17 mouse cellular contexts compared by ENCODE assay signal in the genomic region with DNA sequence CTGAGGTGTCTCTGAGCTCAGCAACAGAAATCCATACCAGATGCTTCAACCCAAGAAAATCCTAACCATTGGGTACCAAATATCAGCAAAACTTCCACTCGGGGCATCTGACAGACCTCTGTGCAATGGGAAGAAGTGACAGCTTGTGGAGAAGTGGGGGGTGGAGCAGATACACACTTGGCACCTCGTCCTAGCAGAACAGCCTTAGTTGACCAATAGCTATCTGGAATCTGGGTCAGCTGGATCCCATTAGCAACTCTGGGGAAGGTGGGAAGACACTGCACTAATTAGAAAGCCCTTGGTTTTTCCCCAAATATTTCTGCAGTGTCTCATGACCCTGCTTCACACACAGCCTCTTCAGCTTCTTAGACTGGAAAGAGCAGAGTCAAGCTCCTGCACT.
A peak's percentile ranks its signal among the peaks of the same experiment; 100 is the strongest.
DNase-seq lines count a peak whose midpoint lies in the region; ATAC-seq and TF ChIP-seq lines count a peak whose summit lies in the region.
"Had no signal": no experiment of that assay in that cellular context is flagged by ENCODE, and none has a peak within 500 bp of the region (broad histone marks: within the 10 kb centered on the region; RNA-seq: fewer than 3 reads in every experiment).

No protein-coding gene starts in this region.

- no peak for TF ChIP-seq CTCF in layer of hippocampus, adult 2 months (conservative IDR thresholded peaks at IDR 0.05)
- no peak for TF ChIP-seq CTCF in hindbrain, postnatal 0 days (IDR thresholded peaks at IDR 0.05; ENCODE audit: low read depth)

- H3K4me1 ChIP-seq in hindbrain, postnatal 0 days (ENCODE audit: insufficient read depth, low read length), result peaks cover 5% of the 10 kb centered on the region; the same call in 1 of the 2 replicates
- H3K4me1 ChIP-seq in forebrain, embryonic 10.5 days, result peaks cover 38% of the 10 kb centered on the region
- peaks cover 15% of the 10 kb centered on the region for H3K4me1 ChIP-seq in forebrain, embryonic 14.5 days (ENCODE audit: control insufficient read depth, insufficient read depth, low read length)

- no peak for DNase-seq in layer of hippocampus, adult 2 months (ENCODE audit: low spot score in 2 of 2)
- DNase-seq in layer of hippocampus, adult 18-20 months (ENCODE audit: low spot score in 2 of 2), result no peak
- peak; percentile 70 for DNase-seq in adipocyte (ENCODE audit: low spot score)
- DNase-seq in cerebellum, adult 9-11 months, result peak; percentile 74
- DNase-seq in hindbrain, postnatal 0 days (ENCODE audit: low spot score), result no peak
- no peak for DNase-seq in forebrain, embryonic 10.5 days (ENCODE audit: extremely low spot score, low spot score)
- DNase-seq in forebrain, embryonic 14.5 days (ENCODE audit: low spot score), result no peak
- DNase-seq: adrenal gland, postnatal 36 days; heart, adult 18-20 months; kidney, adult 9 months; lung, adult 2 months; thymus, adult 2 months had no signal

- peak overlapping the region; percentile 69 for H3K27ac ChIP-seq in layer of hippocampus, adult 2 months
- peak overlapping the region; percentile 87 for H3K27ac ChIP-seq in hindbrain, postnatal 0 days
- H3K27ac ChIP-seq in forebrain, embryonic 10.5 days, result no peak overlapping the region
- H3K27ac ChIP-seq in forebrain, embryonic 14.5 days (ENCODE audit: low read depth, low read length), result no peak overlapping the region
- H3K27ac ChIP-seq: heart, embryonic 15.5 days; macrophage; midbrain, embryonic 13.5 days had no signal

- no peak for ATAC-seq in hindbrain, postnatal 0 days
- no peak for ATAC-seq in megakaryocyte progenitor cell, adult 5-6 weeks (replicated peaks; ENCODE audit: poor library complexity)
- ATAC-seq in forebrain, embryonic 14.5 days, result no peak
- ATAC-seq: midbrain, embryonic 13.5 days had no signal

- H3K27me3 ChIP-seq in hindbrain, postnatal 0 days (ENCODE audit: insufficient read depth, low read length), result no peaks in the 10 kb centered on the region
- no peaks in the 10 kb centered on the region for H3K27me3 ChIP-seq in forebrain, embryonic 10.5 days (ENCODE audit: poor library complexity, severe bottlenecking)
- no peaks in the 10 kb centered on the region for H3K27me3 ChIP-seq in forebrain, embryonic 14.5 days (replicated peaks; ENCODE audit: control insufficient read depth, insufficient read depth, low read length)
- H3K27me3 ChIP-seq: heart, embryonic 15.5 days; midbrain, embryonic 13.5 days had no signal

- H3K4me2 ChIP-seq in hindbrain, postnatal 0 days (ENCODE audit: low read depth, low read length), result no peak overlapping the region
- H3K4me2 ChIP-seq in forebrain, embryonic 14.5 days (ENCODE audit: low read length), result no peak overlapping the region
- H3K4me2 ChIP-seq: heart, embryonic 15.5 days; midbrain, embryonic 13.5 days had no signal

- H3K9ac ChIP-seq in hindbrain, postnatal 0 days (replicated peaks; ENCODE audit: low read length), result no peak overlapping the region; the same call in 1 of the 2 replicates
- no peak overlapping the region for H3K9ac ChIP-seq in forebrain, embryonic 14.5 days (ENCODE audit: low read length)
- H3K9ac ChIP-seq: heart, embryonic 15.5 days; midbrain, embryonic 13.5 days had no signal

- peaks cover 8% of the 10 kb centered on the region for H3K36me3 ChIP-seq in hindbrain, postnatal 0 days (ENCODE audit: insufficient read depth, low read length)
- peaks cover 84% of the 10 kb centered on the region for H3K36me3 ChIP-seq in forebrain, embryonic 10.5 days (replicated peaks)
- peaks cover 34% of the 10 kb centered on the region for H3K36me3 ChIP-seq in forebrain, embryonic 14.5 days (ENCODE audit: control insufficient read depth, insufficient read depth, low read length)

- no peaks in the 10 kb centered on the region for H3K9me3 ChIP-seq in hindbrain, postnatal 0 days (ENCODE audit: low read length)
- no peaks in the 10 kb centered on the region for H3K9me3 ChIP-seq in forebrain, embryonic 10.5 days
- H3K9me3 ChIP-seq in forebrain, embryonic 14.5 days (replicated peaks; ENCODE audit: control insufficient read depth, low read length), result no peaks in the 10 kb centered on the region
- H3K9me3 ChIP-seq: G1E; heart, embryonic 15.5 days; midbrain, embryonic 13.5 days had no signal

- no peak overlapping the region for H3K4me3 ChIP-seq in layer of hippocampus, adult 2 months
- no peak overlapping the region for H3K4me3 ChIP-seq in hindbrain, postnatal 0 days (ENCODE audit: low read length)
- no peak overlapping the region for H3K4me3 ChIP-seq in forebrain, embryonic 10.5 days
- no peak overlapping the region for H3K4me3 ChIP-seq in forebrain, embryonic 14.5 days (ENCODE audit: low read depth, low read length)
- H3K4me3 ChIP-seq: heart, embryonic 15.5 days; midbrain, embryonic 13.5 days had no signal

- WGBS in hindbrain, postnatal 0 days, result 48% methylated on average over 2 of the region's 2 CpGs
- WGBS in forebrain, embryonic 10.5 days, result 71% methylated on average over 2 of the region's 2 CpGs
- WGBS in forebrain, embryonic 14.5 days, result 55% methylated on average over 2 of the region's 2 CpGs

Comparison
In these comparisons a context has a peak if more than half of its experiments do, and no peak if none do; other contexts are left out.
1. DNase-seq: peak in adipocyte (single experiment) and cerebellum, adult 9-11 months (single experiment); none in layer of hippocampus, adult 2 months (0 of 2), layer of hippocampus, adult 18-20 months (0 of 2), hindbrain, postnatal 0 days (single experiment), forebrain, embryonic 10.5 days (single experiment) and forebrain, embryonic 14.5 days (single experiment).
2. H3K27ac ChIP-seq: peak in layer of hippocampus, adult 2 months (single experiment) and hindbrain, postnatal 0 days (single experiment); none in forebrain, embryonic 10.5 days (single experiment) and forebrain, embryonic 14.5 days (single experiment).